Mouse (Mus musculus): ENCODE data around the gene Cabp2.
"Not testable (repeated sequence)": the region's sequence is repeated elsewhere in the genome, so short reads cannot be mapped to it uniquely, and the experiment has no call there.

The Cabp2 gene

DNA sequence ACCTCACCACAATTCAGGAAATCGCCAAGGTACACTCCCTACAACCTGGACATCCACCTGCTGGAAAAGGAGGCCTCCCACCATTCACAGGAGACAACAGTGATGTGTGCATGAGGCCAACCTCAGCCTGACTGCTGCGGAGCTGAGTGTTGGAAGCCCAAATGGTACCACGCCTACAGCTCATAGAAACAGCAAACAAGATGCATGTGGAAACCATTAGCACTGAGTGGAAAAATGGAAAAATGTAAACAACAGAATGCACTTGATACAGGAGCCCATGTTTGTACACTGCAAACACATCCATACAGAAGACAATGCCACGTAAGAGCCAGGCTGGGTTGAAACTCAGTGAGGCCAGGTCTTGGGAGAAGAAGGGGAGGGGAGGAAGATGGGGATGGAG lies 43.1 kb downstream of the Cabp2 start:
- DNase-seq (ENCODE audit: low spot score in 2 of 2): no peak

- DNase-seq (ENCODE audit: low spot score in 2 of 2): peak in 1 of 2 experiments; percentile 49
Observed at GRCm38 (mm10) chr19:4125268-4125667, 43.9 kb downstream of the Cabp2 start.

DNA sequence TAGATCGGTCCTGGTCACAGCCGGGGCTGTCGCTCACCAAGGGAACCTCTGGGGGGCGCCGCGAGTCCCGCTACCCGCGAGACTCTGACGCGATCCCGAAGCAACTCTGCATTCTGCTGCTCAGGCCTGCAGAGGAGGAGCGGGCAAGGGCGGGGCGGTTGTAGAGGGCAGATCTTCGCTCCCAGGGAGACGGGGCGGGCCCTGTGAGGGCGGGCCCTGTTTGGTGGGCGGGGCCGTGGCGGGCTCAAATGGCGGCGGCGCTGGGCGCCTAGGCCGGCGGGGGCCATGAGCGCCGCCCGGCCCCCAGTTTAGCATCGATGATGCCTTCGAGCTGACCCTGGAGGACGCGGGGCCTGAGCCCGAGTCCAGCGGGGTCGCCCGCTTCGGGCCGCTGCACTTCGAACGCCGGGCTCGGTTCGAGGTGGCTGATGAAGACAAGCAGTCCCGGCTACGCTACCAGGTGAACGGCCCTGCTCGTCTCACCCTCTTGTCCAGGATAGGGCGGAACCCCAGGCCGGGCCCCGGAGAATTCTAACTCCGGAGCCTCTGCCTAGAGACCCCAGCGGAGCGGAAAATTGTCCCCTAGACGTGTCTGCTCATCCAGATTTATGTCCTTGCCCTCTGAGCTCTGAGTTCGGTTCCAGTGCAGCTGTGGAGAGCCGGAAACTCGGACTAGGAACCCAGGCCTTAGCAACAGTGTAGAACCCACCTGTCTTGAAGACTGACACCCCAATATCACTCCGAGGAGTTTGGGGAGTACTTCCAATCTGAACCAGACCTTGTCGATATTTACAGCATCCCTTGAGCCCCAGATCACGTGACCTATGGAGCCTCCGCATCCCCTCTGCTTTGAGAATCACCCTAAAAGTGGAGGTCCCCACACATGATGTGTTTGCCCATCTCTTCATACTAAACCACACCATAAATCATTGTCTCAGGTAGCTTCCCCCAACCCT lies 44.6 kb downstream of the Cabp2 start, which contains the start of gene Aip:
Gene Aip (minus strand): TSS at position 118 of the 956 bp plus-strand sequence.
- peak; percentile 97 for DNase-seq (ENCODE audit: low spot score in 2 of 2)

DNA sequence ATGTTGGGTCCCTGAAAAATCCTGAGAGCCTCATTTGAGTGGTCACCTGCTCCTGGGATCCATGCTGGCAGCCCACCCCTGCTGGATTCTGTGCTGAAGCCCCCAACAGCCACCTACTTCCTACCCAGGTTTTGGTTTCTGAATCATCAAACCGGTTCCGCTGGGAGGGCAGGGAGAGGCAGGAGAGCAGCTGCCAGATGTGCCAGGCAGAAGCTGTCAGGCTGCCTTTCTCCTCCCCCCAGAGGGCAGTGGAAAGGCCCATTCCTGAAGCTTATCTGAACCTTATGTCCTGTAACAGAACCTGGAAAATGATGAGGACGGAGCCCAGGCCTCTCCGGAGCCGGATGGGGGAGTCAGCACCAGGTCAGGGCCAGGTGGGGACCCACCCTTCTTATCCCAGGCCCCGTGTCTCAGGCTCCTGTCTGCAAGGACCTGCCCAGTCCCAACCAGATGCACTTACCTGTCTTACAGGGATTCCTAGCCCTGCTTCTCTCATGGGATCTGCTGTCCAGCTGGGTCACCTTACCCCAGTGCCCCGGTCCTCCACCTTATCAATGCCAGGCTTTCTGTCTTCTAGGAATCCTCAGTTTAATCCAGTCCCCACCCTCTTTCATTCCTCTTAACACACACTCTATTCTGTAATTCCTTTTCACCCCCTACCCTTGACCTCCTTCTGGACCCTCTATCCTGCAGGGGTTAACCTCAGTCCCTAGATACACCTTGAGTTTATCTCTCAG lies 45.5 kb downstream of the Cabp2 start:
- no peak for DNase-seq (ENCODE audit: low spot score in 2 of 2)

GRCm38 (mm10) chr19:4129462-4129861 lies 48.1 kb downstream of the Cabp2 start:
- no peak for DNase-seq (ENCODE audit: low spot score in 2 of 2)

- DNase-seq (ENCODE audit: low spot score in 2 of 2): no peak
Observed at GRCm38 (mm10) chr19:4130106-4130505, 48.7 kb downstream of the Cabp2 start.

GRCm38 (mm10) chr19:4131075-4131474 lies 49.7 kb downstream of the Cabp2 start:
- no peak for DNase-seq (ENCODE audit: low spot score in 2 of 2)

- no peak for DNase-seq (ENCODE audit: low spot score in 2 of 2)
Observed at GRCm38 (mm10) chr19:4131768-4132167, 50.4 kb downstream of the Cabp2 start.

- DNase-seq (ENCODE audit: low spot score in 2 of 2): no peak
Observed at GRCm38 (mm10) chr19:4134354-4134753, 53.0 kb downstream of the Cabp2 start.

- DNase-seq (ENCODE audit: low spot score in 2 of 2): not testable (repeated sequence)
Observed at GRCm38 (mm10) chr19:4135229-4135962, 54.0 kb downstream of the Cabp2 start.

GRCm38 (mm10) chr19:4135963-4136345 lies 54.6 kb downstream of the Cabp2 start:
- not testable (repeated sequence) for DNase-seq (ENCODE audit: low spot score in 2 of 2)

DNA sequence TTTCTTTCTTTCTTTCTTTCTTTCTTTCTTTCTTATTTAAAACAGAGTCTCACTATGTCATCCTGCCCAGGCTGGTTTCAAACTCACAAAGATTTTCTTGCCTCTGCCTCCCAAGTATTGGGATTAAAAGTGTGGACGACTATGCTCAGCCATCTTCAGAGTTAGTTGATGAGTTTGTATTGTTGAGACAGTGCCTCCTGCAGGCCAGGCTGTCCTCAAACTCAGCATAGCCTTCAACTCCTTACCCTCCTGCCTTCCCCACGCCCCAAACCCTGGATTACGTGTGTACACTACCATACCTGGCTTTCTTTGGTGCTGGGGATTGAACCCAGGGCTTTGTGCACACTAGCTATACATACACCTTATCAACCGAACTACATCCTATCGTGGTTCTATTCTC lies 55.1 kb downstream of the Cabp2 start:
- DNase-seq (ENCODE audit: low spot score in 2 of 2): no peak
